Mouse (Mus musculus): ENCODE measurements around the gene Slc35e2. TPM values are rescaled to one million over a fixed set of nuclear protein-coding genes. Genes with fewer than 3 reads are reported as not detected.
"Not testable (repeated sequence)": the region's sequence is repeated elsewhere in the genome, so short reads cannot be mapped to it uniquely, and the experiment has no call there.

Gene Slc35e2
- polyA plus RNA-seq, 1 experiment from 2014 or later: 6.9 TPM

DNA sequence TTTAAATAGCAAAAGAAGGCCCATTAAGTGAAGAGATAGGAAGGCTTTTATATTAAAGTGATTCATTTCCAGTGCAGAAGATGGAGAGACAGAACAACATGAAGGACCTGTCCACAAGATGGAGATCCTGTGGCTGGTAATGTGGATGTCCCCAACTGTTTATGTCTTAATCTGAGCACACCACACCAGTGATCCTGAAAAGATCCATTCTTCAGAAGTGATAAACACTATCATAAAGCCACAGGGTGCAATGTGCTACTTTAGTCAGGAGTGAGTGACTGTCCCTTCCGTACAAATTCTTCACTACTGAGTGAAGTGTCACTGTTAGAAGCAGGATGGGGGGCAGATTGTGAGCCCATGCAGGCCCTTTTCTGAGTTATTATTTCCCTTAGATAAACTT, 1.5 kb downstream of the Slc35e2 start:
- WGBS: 92% methylated on average over 1 of the region's 1 CpGs
- peak overlapping the region; percentile 95; the same call in 1 of the 2 replicates for H3K4me3 ChIP-seq (replicated peaks)
- peak overlapping the region; percentile 87 for H3K4me2 ChIP-seq
- H3K4me1 ChIP-seq: peaks cover 5% of the 10 kb centered on the region; the same call in 1 of the 2 replicates
- no peaks in the 10 kb centered on the region; the same call in 1 of the 2 replicates for H3K36me3 ChIP-seq
- H3K27me3 ChIP-seq (replicated peaks): no peaks in the 10 kb centered on the region
- no peak overlapping the region for H3K9ac ChIP-seq
- no peak overlapping the region for H3K27ac ChIP-seq
- no peak for ATAC-seq (ENCODE audit: insufficient read depth, low FRiP score, low read depth)
- no peaks in the 10 kb centered on the region for H3K9me3 ChIP-seq

DNA sequence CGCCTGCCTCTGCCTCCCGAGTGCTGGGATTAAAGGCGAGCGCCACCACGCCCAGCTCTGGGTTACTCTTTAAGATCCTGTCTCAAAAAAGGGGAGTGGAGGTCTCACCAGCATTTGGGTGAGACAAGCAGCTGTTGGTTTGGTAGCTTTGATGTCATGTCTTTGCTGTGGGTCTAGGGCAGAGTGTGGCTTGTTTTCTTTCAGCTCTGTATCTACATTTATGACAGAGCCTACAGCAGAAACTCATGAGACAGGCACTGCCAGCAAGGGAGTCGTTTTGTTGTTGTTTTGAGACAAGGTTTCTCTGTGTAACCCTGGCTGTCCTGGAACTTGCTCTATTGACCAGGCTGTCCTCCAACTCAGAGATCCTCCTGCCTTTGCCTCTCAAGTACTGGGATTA, 2.6 kb downstream of the Slc35e2 start:
- Histone ChIP-seq H3K4me3 (replicated peaks) (no peak overlapping the region), H3K27ac (no peak overlapping the region), H3K27me3 (replicated peaks) (no peaks in the 10 kb centered on the region), H3K36me3 (no peaks in the 10 kb centered on the region; the same call in 1 of the 2 replicates), H3K4me1 (peaks cover 5% of the 10 kb centered on the region; the same call in 1 of the 2 replicates), H3K9ac (no peak overlapping the region), H3K9me3 (no peaks in the 10 kb centered on the region), H3K4me2 (no peak overlapping the region)
- no peak for ATAC-seq (ENCODE audit: insufficient read depth, low FRiP score, low read depth)
- 86% methylated on average over 6 of the region's 6 CpGs for WGBS

DNA sequence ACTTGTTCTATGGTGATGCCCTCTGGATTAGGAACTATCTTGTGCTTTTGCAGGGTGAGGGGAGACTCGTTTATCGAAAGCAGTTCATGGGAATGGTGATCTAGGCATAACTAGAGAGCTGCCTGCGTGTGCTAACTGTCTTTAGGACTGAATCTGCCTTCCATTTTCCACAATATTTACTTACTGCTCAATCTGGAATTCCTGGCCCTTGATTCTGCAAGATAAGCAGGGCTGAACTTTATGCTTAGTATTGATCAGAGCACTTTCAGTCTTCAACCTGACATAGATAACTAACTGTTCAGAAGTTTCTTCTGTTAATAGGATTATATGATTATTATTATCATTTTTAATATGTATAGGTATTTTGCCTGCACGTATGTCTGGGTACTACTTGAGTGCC, 3.9 kb downstream of the Slc35e2 start:
- ATAC-seq (ENCODE audit: insufficient read depth, low FRiP score, low read depth): no peak
- Histone ChIP-seq H3K4me3 (replicated peaks) (no peak overlapping the region), H3K9ac (no peak overlapping the region), H3K36me3 (peaks cover 10% of the 10 kb centered on the region; the same call in 1 of the 2 replicates), H3K27me3 (replicated peaks) (no peaks in the 10 kb centered on the region), H3K9me3 (no peaks in the 10 kb centered on the region), H3K27ac (no peak overlapping the region), H3K4me1 (peaks cover 5% of the 10 kb centered on the region; the same call in 1 of the 2 replicates), H3K4me2 (no peak overlapping the region)
- WGBS: 81% methylated on average over 4 of the region's 4 CpGs

DNA sequence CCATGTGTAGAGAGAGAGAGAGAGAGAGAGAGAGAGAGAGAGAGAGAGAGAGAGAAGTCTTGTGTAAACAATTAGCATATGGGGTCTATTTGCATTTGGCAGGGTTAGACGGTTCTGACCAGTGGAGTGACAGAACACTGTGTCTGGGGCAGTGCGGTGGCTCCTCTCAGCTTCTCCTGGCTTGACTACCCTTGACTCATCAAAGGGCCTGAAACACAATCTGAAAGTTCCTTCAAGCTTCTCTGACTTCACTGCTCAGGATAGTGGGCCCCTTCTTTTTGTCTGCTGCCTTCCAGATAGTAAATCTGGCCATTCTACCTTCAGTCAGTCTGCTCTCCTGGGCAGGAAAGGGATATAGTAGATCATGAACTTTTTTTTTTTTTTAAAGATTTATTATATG, 5.6 kb downstream of the Slc35e2 start:
- H3K4me3 ChIP-seq (replicated peaks): no peak overlapping the region
- H3K36me3 ChIP-seq: peaks cover 22% of the 10 kb centered on the region
- H3K27ac ChIP-seq: no peak overlapping the region
- no peak overlapping the region for H3K9ac ChIP-seq
- no peaks in the 10 kb centered on the region for H3K9me3 ChIP-seq
- H3K4me2 ChIP-seq: no peak overlapping the region
- WGBS: 70% methylated on average over 2 of the region's 2 CpGs
- H3K4me1 ChIP-seq: peaks cover 5% of the 10 kb centered on the region; the same call in 1 of the 2 replicates
- H3K27me3 ChIP-seq (replicated peaks): no peaks in the 10 kb centered on the region
- ATAC-seq (ENCODE audit: insufficient read depth, low FRiP score, low read depth): no peak

DNA sequence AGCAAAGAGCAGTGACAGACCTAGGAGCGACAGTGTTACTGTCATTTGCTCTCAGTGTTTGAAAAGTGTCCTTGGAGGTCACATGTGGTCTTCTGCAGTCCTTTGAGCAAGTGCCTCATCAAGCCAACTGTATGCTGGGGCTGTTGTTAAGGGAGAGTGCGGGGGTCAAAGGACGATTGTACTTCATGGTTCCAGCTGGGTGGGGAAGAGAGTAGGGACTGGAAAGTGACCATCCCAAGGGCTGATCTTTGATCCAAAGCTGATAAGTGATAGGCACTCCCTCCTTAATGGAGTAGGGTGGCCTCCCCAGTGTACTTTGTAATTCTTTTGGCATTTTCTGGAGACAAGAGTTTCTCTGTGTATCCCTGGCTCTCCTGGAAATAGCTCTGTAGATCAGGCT, 10.6 kb downstream of the Slc35e2 start:
- H3K9ac ChIP-seq: no peak overlapping the region
- no peak for ATAC-seq (ENCODE audit: insufficient read depth, low FRiP score, low read depth)
- 92% methylated on average over 3 of the region's 3 CpGs for WGBS
- no peak overlapping the region for H3K4me2 ChIP-seq
- H3K27ac ChIP-seq: no peak overlapping the region
- H3K36me3 ChIP-seq: peaks cover 52% of the 10 kb centered on the region
- no peak overlapping the region for H3K4me3 ChIP-seq (replicated peaks)
- no peaks in the 10 kb centered on the region for H3K4me1 ChIP-seq
- no peaks in the 10 kb centered on the region for H3K27me3 ChIP-seq (replicated peaks)
- H3K9me3 ChIP-seq: no peaks in the 10 kb centered on the region

DNA sequence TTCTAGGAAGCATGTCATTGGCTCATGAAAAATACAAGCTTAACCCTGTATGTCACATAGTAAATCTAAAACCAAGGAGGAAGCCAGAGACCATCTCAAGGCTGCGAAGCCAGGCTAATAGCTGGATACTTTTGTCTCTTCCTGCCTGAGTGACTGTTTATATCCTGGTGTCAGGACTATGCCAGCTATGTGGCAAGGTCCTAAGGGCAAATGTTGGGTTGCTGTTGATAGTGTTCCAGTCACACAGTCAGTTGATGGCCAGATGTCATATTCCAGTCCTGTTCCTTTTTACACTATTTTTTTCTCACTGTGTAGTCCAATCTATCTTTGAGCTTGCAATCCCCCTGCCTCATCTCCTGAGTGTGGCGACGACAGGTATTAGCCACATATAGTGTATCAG, 12.0 kb downstream of the Slc35e2 start:
- H3K9ac ChIP-seq: no peak overlapping the region
- no peak overlapping the region for H3K4me3 ChIP-seq (replicated peaks)
- H3K9me3 ChIP-seq: no peaks in the 10 kb centered on the region
- H3K4me1 ChIP-seq: no peaks in the 10 kb centered on the region
- ATAC-seq (ENCODE audit: insufficient read depth, low FRiP score, low read depth): no peak
- H3K36me3 ChIP-seq: peaks cover 66% of the 10 kb centered on the region
- H3K27ac ChIP-seq: no peak overlapping the region
- no peaks in the 10 kb centered on the region for H3K27me3 ChIP-seq (replicated peaks)
- H3K4me2 ChIP-seq: no peak overlapping the region
- WGBS: 89% methylated on average over 3 of the region's 3 CpGs

DNA sequence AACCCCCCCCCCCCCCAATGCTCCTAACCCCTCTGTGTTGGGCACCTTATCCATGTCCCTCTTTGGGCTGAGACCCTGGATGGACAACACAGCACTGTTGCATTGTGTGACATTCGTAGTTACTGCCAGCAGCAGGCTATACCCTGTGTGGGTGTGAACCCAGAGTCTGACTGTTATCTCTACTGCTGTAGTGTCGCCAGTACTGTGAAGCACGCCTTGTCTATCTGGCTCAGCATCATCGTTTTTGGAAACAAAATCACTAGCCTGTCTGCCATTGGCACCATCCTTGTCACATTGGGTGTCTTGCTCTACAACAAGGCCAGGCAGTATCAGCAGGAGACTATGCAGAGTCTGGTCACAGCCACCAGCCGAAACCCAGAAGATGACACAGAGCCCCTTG, 17.1 kb downstream of the Slc35e2 start:
- H3K27ac ChIP-seq: no peak overlapping the region
- no peak overlapping the region for H3K9ac ChIP-seq
- no peak for ATAC-seq (ENCODE audit: insufficient read depth, low FRiP score, low read depth)
- H3K4me3 ChIP-seq (replicated peaks): no peak overlapping the region
- peaks cover 44% of the 10 kb centered on the region for H3K36me3 ChIP-seq
- no peaks in the 10 kb centered on the region for H3K4me1 ChIP-seq
- H3K9me3 ChIP-seq: no peaks in the 10 kb centered on the region
- no peak overlapping the region for H3K4me2 ChIP-seq
- WGBS: 86% methylated on average over 5 of the region's 5 CpGs
- no peaks in the 10 kb centered on the region for H3K27me3 ChIP-seq (replicated peaks)

DNA sequence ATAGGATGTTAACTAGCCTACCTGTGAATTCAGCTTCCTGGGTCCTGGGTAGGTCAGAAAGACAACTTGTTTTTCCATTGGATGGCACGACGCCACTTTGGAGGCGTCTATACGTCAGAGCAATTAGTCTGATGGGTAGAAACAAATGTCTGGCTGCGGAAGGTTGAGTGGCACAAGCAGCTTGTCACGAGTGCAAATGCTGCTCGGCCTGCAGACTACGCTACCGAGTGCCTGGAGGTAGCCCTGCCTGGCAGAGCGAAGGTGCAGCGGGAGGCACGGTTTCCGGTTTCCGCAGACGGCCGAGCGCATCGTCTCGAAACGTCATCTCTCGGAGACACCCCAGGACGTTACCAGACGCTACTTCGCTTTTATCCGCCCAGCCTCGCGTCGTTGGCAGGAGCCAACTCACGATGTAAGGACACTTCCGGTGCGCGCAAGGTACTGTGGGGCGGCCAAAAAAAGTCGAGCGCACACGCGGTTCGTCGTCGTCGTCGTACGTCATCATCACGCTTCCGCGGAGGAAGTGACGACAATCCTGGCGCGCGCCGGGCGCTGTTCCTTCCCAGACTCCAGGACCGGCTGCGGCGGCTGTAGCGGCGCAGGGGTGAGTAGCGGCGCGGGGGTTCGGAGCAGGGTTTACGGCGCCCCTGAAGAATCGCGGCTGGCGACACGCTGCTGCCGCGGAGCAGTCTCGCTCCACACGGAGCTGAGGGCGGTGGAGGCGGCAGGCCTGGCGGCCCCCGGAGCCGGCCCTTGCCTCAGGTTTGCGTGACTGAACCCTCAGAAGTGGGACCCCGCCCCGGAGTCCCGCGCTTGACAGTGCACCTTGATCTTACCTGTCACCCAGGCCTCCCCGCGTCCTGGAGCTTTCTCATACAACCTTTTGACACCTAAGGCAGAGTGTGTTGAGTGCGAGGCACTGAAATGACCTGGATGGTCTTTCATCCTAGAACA, 23.4 kb downstream of the Slc35e2 start, which contains the start of gene Cdk11b:
Cdk11b (plus strand) TSS at position 517 of the 954 bp plus-strand sequence.
- H3K27me3 ChIP-seq (replicated peaks): no peaks in the 10 kb centered on the region
- H3K27ac ChIP-seq: peak within 1 kb of the TSS; percentile 91
- WGBS: under 1% methylated on average over 84 of the region's 84 CpGs
- no peaks in the 10 kb centered on the region for H3K9me3 ChIP-seq
- peak within 1 kb of the TSS; percentile 94 for H3K9ac ChIP-seq
- H3K4me2 ChIP-seq: peak within 1 kb of the TSS; percentile 76
- H3K4me1 ChIP-seq: 0 out of 2 replicates have a peak, but pooled peaks cover 4% of the 10 kb centered on the region
- peak within 1 kb of the TSS; percentile 100 for H3K4me3 ChIP-seq (replicated peaks)
- ATAC-seq (ENCODE audit: insufficient read depth, low FRiP score, low read depth): peak; percentile 100
- H3K36me3 ChIP-seq: peaks cover 11% of the 10 kb centered on the region

DNA sequence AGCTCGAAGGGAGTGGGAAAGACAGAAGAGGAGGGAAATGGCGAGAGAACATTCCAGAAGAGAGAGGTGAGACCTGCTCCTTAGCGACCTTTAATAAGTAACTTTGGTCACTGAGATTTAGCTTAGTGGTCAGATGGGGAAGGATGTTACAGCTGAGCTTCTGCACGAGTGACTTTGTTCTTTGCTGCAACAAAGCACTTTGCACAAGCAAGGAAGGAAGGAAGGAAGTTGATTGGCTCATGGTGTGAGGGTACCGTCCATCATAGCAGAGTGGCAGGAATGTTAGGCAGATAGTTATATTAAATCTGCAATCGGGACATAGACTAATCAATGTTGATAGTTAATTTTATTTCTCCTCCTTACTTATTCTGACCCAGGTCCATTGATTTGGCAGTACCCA, 29.1 kb downstream of the Slc35e2 start:
- Histone ChIP-seq H3K9me3 (no peaks in the 10 kb centered on the region), H3K4me2 (no peak overlapping the region), H3K27me3 (replicated peaks) (no peaks in the 10 kb centered on the region), H3K4me3 (replicated peaks) (no peak overlapping the region), H3K4me1 (no peaks in the 10 kb centered on the region), H3K36me3 (peaks cover 41% of the 10 kb centered on the region), H3K9ac (no peak overlapping the region), H3K27ac (no peak overlapping the region)
- no peak for ATAC-seq (ENCODE audit: insufficient read depth, low FRiP score, low read depth)
- 80% methylated on average over 6 of the region's 6 CpGs for WGBS

DNA sequence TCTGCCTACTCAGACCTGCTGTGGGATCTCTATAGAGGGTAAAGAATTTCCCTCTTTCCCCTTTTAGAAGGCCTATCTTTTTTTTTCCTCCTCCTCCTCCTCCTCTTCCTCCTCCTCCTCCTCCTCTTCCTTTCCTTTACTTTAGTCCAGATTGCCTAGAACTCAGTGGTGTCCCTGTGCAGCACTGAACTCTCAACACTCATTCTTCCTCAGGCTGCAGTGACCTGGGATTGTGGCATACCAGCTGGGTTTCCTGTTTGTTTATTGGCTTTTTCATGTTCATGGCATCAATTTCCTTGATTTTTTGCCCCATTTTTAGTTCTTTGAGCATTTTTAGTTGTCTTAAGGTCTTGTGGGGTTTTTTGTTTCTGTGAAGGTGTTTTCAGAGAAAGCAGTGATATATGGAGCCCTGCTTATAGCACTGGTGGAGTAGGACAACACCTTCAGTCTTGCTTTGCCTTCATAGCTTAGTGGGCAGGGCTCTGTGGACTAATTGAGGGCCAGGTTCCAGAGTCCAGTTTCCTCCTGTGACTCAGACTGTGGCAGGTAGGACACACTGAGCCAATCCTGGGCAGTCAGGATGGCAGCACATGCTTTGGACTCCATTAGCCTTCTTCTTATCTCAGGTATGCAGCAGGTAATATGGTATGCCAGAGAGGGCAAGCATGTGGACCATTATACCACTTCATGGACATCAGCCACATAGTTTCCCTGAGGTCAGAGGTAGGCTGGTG, 34.7 kb downstream of the Slc35e2 start:
- no peak overlapping the region for H3K9ac ChIP-seq
- peaks cover 54% of the 10 kb centered on the region for H3K36me3 ChIP-seq
- ATAC-seq (ENCODE audit: insufficient read depth, low FRiP score, low read depth): no peak; the same call in 1 of the 2 replicates

DNA sequence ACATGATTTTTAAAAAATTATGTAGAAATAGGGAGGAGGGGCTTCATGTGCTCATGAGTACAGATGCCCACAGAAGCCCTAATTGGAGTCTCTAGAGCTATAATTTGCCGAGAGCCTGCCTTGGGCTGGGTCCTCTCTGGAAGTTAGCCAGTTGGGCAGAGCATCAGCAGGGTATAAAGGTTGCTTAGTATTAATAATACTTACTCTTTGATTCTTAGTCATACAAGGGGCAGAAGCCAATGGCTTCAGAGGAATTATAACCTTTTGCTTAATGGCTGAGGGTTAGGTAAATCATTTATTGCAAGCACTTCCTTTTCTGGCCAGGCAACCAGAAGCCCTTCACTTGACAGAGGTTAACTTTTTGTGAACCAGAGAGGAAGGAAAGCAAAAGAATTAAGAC, 42.3 kb downstream of the Slc35e2 start:
- no peaks in the 10 kb centered on the region for H3K27me3 ChIP-seq (replicated peaks)
- H3K9ac ChIP-seq: no peak overlapping the region
- H3K9me3 ChIP-seq: no peaks in the 10 kb centered on the region
- peaks cover 64% of the 10 kb centered on the region for H3K36me3 ChIP-seq
- no peaks in the 10 kb centered on the region for H3K4me1 ChIP-seq
- H3K27ac ChIP-seq: no peak overlapping the region
- 78% methylated on average over 1 of the region's 1 CpGs for WGBS
- H3K4me3 ChIP-seq (replicated peaks): no peak overlapping the region
- no peak for ATAC-seq (ENCODE audit: insufficient read depth, low FRiP score, low read depth)
- H3K4me2 ChIP-seq: no peak overlapping the region

More for the DNA sequence above, 34.7 kb downstream of the Slc35e2 start:
- H3K27ac ChIP-seq: no peak overlapping the region
- no peak overlapping the region for H3K4me2 ChIP-seq
- H3K27me3 ChIP-seq (replicated peaks): no peaks in the 10 kb centered on the region
- H3K9me3 ChIP-seq: no peaks in the 10 kb centered on the region
- H3K4me3 ChIP-seq (replicated peaks): no peak overlapping the region
- H3K4me1 ChIP-seq: no peaks in the 10 kb centered on the region

DNA sequence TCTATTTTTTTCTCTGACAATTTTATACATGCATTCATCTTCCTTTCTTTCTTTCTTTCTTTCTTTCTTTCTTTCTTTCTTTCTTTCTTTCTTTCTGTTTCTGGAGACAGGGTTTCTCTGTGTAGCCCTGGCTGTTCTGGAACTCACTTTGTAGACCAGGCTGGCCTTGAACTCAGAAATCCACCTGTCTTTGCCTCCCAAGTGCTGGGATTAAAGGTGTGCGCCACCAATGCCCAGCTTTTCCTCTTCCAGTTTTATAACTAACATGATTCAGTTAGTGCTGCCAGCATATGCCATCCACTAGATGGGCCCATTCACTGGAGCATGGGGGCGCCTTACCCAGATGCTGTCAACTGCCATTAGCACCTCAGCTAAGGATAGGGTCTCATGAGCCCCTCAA, 44.1 kb downstream of the Slc35e2 start, which contains the start of gene Gm10563:
Gm10563 (minus strand) TSS at position 101 of the 400 bp plus-strand sequence.
- not testable (repeated sequence) for H3K4me2 ChIP-seq; ATAC-seq (ENCODE audit: insufficient read depth, low FRiP score, low read depth); H3K9me3 ChIP-seq; H3K27me3 ChIP-seq (replicated peaks); H3K27ac ChIP-seq; H3K9ac ChIP-seq; H3K4me3 ChIP-seq (replicated peaks); H3K4me1 ChIP-seq
- H3K36me3 ChIP-seq: peaks cover 69% of the 10 kb centered on the region
- 89% methylated on average over 2 of the region's 2 CpGs for WGBS

Data from stomach, embryonic 15.5 days (tissue).